In the genomic region with DNA sequence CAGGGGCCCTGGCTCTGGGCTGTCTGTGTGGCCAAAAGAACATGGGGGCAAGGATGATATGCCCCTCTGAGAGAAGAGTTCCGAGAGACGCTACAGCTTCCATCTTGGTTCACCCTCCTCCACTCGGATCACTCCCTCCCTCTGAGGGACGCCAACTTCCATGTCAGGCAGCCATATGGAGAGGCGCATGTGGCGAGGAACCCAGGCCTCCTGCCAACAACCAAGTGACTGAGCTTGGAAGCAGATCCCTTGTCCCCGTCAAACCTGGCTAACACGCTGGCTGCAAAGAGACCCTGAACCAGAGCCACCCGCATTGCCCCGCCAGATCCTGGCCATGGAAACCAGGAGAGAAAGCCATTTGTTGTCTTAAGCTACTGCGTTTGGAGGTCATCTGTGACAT, we compare ENCODE assay signal across 13 mouse cellular contexts. TPM values are rescaled to one million over a fixed set of nuclear protein-coding genes. Genes with fewer than 3 reads are reported as not detected.
DNase-seq lines count a peak whose midpoint lies in the region; ATAC-seq lines count a peak whose summit lies in the region.
"Had no signal": no experiment of that assay in that cellular context is flagged by ENCODE, and none has a peak within 500 bp of the region (broad histone marks: within the 10 kb centered on the region; RNA-seq: fewer than 3 reads in every experiment).

No protein-coding gene starts in this region.

- DNase-seq in hindbrain, embryonic 10.5 days (ENCODE audit: low spot score): no peak
- DNase-seq in cerebellum, adult 9-11 months: peak; percentile 98
- DNase-seq in layer of hippocampus, adult 18-20 months (ENCODE audit: low spot score in 2 of 2): peak; percentile 81 to 93
- peak; percentile 70 for DNase-seq in right cerebral cortex, postnatal 14 days
- DNase-seq in urinary bladder, adult 18-20 months (ENCODE audit: low spot score in 2 of 2): no peak
- DNase-seq in spleen, adult 12 weeks (ENCODE audit: low spot score): no peak
- DNase-seq: adrenal gland, postnatal 14 days had no signal

- 75% methylated on average over 11 of the region's 11 CpGs for WGBS in hindbrain, embryonic 10.5 days
- WGBS in hindbrain, embryonic 12.5 days: 61% methylated on average over 11 of the region's 11 CpGs
- 70% methylated on average over 11 of the region's 11 CpGs for WGBS in intestine, embryonic 15.5 days

- no peaks in the 10 kb centered on the region for H3K36me3 ChIP-seq in hindbrain, embryonic 10.5 days
- H3K36me3 ChIP-seq in hindbrain, embryonic 12.5 days: no peaks in the 10 kb centered on the region
- no peaks in the 10 kb centered on the region for H3K36me3 ChIP-seq in intestine, embryonic 15.5 days
- H3K36me3 ChIP-seq: limb, embryonic 12.5 days had no signal

- peaks cover 39% of the 10 kb centered on the region for H3K4me1 ChIP-seq in hindbrain, embryonic 10.5 days (replicated peaks)
- peaks cover 12% of the 10 kb centered on the region; the same call in 1 of the 2 replicates for H3K4me1 ChIP-seq in hindbrain, embryonic 12.5 days
- peaks cover 3% of the 10 kb centered on the region; the same call in 1 of the 2 replicates for H3K4me1 ChIP-seq in intestine, embryonic 15.5 days (replicated peaks)
- H3K4me1 ChIP-seq: limb, embryonic 12.5 days had no signal

- no peak for ATAC-seq in hindbrain, embryonic 12.5 days (ENCODE audit: low FRiP score)
- no peak for ATAC-seq in intestine, embryonic 15.5 days

- no peaks in the 10 kb centered on the region for H3K9me3 ChIP-seq in hindbrain, embryonic 10.5 days
- no peaks in the 10 kb centered on the region for H3K9me3 ChIP-seq in hindbrain, embryonic 12.5 days (replicated peaks)
- H3K9me3 ChIP-seq in intestine, embryonic 15.5 days: no peaks in the 10 kb centered on the region
- H3K9me3 ChIP-seq: limb, embryonic 12.5 days had no signal

- H3K9ac ChIP-seq in hindbrain, embryonic 12.5 days: no peak overlapping the region
- no peak overlapping the region for H3K9ac ChIP-seq in intestine, embryonic 15.5 days
- H3K9ac ChIP-seq: limb, embryonic 12.5 days had no signal

- peak overlapping the region; percentile 57; the same call in 1 of the 2 replicates for H3K27ac ChIP-seq in hindbrain, embryonic 10.5 days
- no peak overlapping the region for H3K27ac ChIP-seq in hindbrain, embryonic 12.5 days
- H3K27ac ChIP-seq in intestine, embryonic 15.5 days: no peak overlapping the region
- H3K27ac ChIP-seq: limb, embryonic 12.5 days had no signal

- H3K4me2 ChIP-seq in hindbrain, embryonic 12.5 days (replicated peaks): no peak overlapping the region
- H3K4me2 ChIP-seq in intestine, embryonic 15.5 days (replicated peaks): no peak overlapping the region
- H3K4me2 ChIP-seq: limb, embryonic 12.5 days had no signal

- H3K27me3 ChIP-seq in hindbrain, embryonic 10.5 days (ENCODE audit: insufficient read depth, poor library complexity, severe bottlenecking): 0 out of 2 replicates have a peak, but pooled peaks cover 4% of the 10 kb centered on the region
- H3K27me3 ChIP-seq in hindbrain, embryonic 12.5 days: no peaks in the 10 kb centered on the region
- H3K27me3 ChIP-seq in intestine, embryonic 15.5 days (replicated peaks): peaks cover 6% of the 10 kb centered on the region; the same call in 1 of the 2 replicates

- H3K4me3 ChIP-seq in hindbrain, embryonic 10.5 days: no peak overlapping the region
- no peak overlapping the region for H3K4me3 ChIP-seq in hindbrain, embryonic 12.5 days
- H3K4me3 ChIP-seq in intestine, embryonic 15.5 days (replicated peaks): no peak overlapping the region
- H3K4me3 ChIP-seq: limb, embryonic 12.5 days had no signal

RNA-seq across cellular contexts. Expression of a gene that starts 29.1 kb away (rescaled TPM):
- polyA plus RNA-seq in hindbrain, embryonic 10.5 days (2016; fragmentation: Nextera tagmentation; extraction: Ambion mirVana): 5.8 and 11.7 TPM in 2 replicates
- polyA plus RNA-seq in hindbrain, embryonic 12.5 days (2016; fragmentation: Nextera tagmentation; extraction: Ambion mirVana): 26.5 and 33.6 TPM in 2 replicates
- 100 to 1,000 TPM; 264 to 275 TPM for total RNA-seq in layer of hippocampus, adult 18-20 months (2021)
- polyA plus RNA-seq in intestine, embryonic 15.5 days (2015; fragmentation: Nextera tagmentation; extraction: Ambion mirVana): 1.2 and 1.5 TPM in 2 replicates
- total RNA-seq: hematopoietic stem cell, adult 5-6 weeks; neutrophil, adult 5-6 weeks had no signal

RNA-seq across cellular contexts. Expression of a gene that starts 47.4 kb away (rescaled TPM):
- polyA plus RNA-seq in hindbrain, embryonic 10.5 days (2016; fragmentation: Nextera tagmentation; extraction: Ambion mirVana): not detected in 2 replicates
- not detected in 2 replicates for polyA plus RNA-seq in hindbrain, embryonic 12.5 days (2016; fragmentation: Nextera tagmentation; extraction: Ambion mirVana)
- total RNA-seq in layer of hippocampus, adult 18-20 months (2021): not detected
- 0.09 and 0.25 TPM in 2 replicates for polyA plus RNA-seq in intestine, embryonic 15.5 days (2015; fragmentation: Nextera tagmentation; extraction: Ambion mirVana)
- total RNA-seq: adrenal gland, postnatal 14 days; hematopoietic stem cell, adult 5-6 weeks; neutrophil, adult 5-6 weeks had no signal
- polyA plus RNA-seq: limb, embryonic 12.5 days; thymus, postnatal 0 days had no signal

Comparison
In these comparisons a context has a peak if more than half of its experiments do, and no peak if none do; other contexts are left out.
1. DNase-seq: peak in cerebellum, adult 9-11 months (single experiment), layer of hippocampus, adult 18-20 months (2 of 2) and right cerebral cortex, postnatal 14 days (single experiment); none in hindbrain, embryonic 10.5 days (single experiment), urinary bladder, adult 18-20 months (0 of 2) and spleen, adult 12 weeks (single experiment).